Mouse (Mus musculus) brain, adult 10 weeks (tissue): Measurements from ENCODE around the gene Fam71a. TPM values are rescaled to one million over a fixed set of nuclear protein-coding genes. Genes with fewer than 3 reads are reported as not detected.

Experiments
- polyA plus RNA-seq: library from polyadenylated mRNA; stranded (reverse); fragments of 350-450 nt; fragmentation: Illumina TruSeq; extraction: RNeasy Lipid Tissue Mini Kit (QIAGEN cat#74804); gene quantifications from one replicate; pipeline ENCODE4 v1.2.3, GENCODE M21; 2015; ENCODE audit warnings: low read depth, low replicate concordance

Fam71a gene
- polyA plus RNA-seq: not detected

DNA sequence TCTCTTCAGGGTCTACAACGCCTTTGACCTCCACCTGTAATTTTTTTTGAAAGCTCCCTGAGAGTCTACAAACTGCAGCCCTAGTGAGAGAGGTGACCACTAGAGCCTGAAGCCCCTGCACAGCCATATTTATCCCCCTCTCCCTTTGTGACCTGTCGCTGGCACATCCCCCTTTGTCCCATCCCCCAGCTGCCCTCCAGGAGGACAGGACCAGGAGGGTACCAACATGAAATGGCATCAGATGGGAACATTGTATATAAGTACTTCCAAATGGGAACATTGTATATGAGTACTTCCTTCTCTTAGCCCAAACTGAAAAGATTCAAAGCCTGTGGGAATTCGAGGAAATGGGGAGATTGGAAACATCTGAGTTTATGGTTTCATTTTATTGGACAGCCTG, at the start of gene Fam71a:
Gene Fam71a, minus strand, starts transcription at position 101 of the 400 bp plus-strand sequence.

Other genes with a start within 250 kb of the Fam71a start
- 45.7 TPM for gene Angel2, start 239.7 kb downstream of the Fam71a start, polyA plus RNA-seq
- 2.4 TPM for gene Vash2, start 185.5 kb downstream of the Fam71a start, polyA plus RNA-seq
- gene Flvcr1, start 138.7 kb downstream of the Fam71a start, polyA plus RNA-seq: 12.0 TPM
- not detected for gene Spata45, start 128.2 kb downstream of the Fam71a start, polyA plus RNA-seq
- 40.3 TPM for gene Tatdn3, start 101.9 kb downstream of the Fam71a start, polyA plus RNA-seq
- 1.3 TPM for gene Nsl1, start 101.8 kb downstream of the Fam71a start, polyA plus RNA-seq
- 2.5 TPM for gene Batf3, start 67.0 kb downstream of the Fam71a start, polyA plus RNA-seq
- gene Atf3, start 53.2 kb upstream of the Fam71a start, polyA plus RNA-seq: 2.0 TPM
- gene Nenf, start 153.4 kb upstream of the Fam71a start, polyA plus RNA-seq: 154 TPM
- gene Tmem206, start 161.1 kb upstream of the Fam71a start, polyA plus RNA-seq: 10.0 TPM
- gene Ppp2r5a, start 238.5 kb upstream of the Fam71a start, polyA plus RNA-seq: 69.9 TPM